Mouse (Mus musculus) lung, adult 18-20 months (tissue): ENCODE data around the gene 1700057G04Rik.

ENCODE experiments used
- DNase-seq, 2 experiments: peaks; one replicate each; pipeline ENCODE4 v3.0.0; 2022; ENCODE audit warnings: mixed read lengths in 2 of 2

The 1700057G04Rik gene

DNA sequence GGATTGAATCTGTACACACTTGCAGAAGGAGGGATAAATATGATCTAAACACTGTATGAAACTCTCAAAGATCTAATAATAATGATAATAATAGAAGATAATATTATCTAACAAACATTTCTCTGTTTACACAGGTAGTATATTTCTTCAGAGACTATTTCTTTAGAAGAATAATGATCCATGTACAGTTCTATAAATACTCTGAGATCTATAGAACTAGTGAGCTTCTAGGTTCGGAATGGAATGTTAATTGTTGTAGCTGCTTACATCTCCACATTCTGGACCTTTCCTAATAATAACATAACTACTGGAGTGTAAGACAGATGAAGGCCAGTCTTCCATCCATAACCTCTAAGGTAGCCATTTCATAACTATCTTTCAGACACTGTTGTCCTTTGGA is at the start of gene 1700057G04Rik:
TSS of gene 1700057G04Rik (plus strand) at position 301 of the 400 bp plus-strand sequence.
- DNase-seq: no peak

DNA sequence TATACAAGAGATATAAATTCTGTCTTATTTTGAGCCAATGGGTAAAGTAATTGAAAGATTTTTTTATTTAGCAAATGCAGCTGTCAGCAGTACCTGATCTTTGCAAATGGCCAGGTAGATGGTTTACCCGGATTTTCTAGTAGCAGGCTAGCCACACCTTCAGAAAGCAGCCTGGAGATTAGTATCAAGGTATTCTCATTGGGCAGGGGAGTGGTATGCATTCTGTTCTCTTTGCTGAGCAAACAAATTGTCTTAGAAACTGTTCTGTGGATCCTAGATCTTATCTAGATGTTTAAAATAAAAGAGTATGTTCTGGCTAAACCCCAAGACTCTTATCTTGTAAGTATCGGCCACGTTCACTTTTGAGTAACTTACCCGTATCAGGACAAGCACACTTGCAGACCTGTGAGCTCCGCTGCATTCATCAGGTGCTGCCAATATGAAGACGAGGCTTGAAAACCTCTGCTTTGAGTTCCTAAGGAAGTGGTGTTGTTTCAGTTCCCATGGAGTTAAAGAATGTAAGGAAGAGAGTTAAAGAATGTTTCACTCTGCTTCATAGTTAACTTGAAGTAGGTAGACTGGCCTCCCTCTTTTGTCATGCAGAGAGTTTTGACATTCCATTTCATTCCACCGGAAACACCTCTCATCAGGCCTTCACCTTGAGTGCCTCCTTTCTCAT is 48.6 kb upstream of the 1700057G04Rik start:
- DNase-seq: no peak

DNA sequence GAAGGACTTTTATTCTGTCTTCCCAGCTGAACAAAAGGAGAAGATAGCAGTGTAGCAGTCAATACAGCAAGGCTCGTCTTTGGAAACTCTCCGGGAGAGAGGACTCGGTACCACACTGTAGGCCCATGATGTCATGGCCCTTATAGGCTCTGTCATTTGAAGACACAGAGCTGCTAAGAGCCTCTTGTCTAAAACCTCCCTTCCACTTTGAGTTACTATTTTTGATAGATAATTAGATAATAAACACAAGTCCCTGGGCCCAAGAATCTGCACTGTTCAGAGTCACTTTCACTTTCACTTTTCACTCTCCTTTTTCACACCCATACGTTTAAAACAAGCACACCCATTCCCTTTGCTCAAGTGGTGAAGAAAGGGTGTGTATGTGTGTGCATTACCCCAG is 43.5 kb upstream of the 1700057G04Rik start:
- DNase-seq: no peak

DNA sequence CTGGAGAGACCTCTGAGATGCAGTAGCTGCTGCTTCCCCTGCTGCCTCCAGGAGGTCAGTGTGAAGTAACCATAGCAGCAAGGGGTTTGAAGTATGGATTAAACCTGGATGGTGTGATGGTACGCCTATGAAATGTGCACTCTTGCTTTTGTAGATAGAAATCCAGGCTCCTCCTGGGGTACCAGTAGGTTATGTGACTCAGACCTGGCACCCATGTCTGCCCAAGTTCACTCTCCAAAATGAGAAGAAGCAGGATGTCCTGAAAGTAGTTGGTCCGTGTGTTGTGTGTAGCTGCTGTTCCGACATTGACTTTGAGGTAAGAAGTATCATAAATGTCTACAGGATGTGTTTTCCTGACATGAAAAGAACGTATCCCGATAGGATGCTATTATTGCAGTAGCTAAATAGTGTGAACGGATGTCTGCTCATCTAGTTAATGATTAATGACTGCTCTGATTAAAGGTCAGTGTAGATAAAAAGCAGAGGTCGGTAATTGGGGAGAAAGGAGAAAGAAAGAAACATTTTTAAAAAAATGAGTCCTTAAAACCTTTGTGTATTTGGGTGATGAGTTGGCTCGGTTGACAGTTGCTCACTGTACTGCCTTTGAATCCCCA is 42.5 kb upstream of the 1700057G04Rik start:
- DNase-seq: no peak

DNA sequence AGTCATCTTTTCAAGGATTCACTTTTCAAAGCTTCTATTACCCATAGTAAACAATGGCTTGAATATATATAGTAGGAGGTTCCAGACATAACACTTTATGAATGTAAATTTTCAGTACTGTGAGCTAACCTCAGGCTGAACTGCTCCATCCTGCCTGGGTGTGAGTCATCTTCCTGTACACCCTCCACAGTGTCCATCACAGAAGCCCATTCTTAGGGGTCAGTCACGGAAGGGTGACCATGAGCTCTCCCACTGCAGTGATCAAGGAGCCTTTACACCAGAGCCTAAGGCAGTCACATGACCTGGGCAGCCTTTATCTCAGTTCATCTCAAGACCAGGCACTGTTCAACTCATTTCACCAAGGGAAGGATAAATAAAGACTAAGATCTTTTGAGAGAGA is 41.4 kb upstream of the 1700057G04Rik start:
- DNase-seq: no peak

DNA sequence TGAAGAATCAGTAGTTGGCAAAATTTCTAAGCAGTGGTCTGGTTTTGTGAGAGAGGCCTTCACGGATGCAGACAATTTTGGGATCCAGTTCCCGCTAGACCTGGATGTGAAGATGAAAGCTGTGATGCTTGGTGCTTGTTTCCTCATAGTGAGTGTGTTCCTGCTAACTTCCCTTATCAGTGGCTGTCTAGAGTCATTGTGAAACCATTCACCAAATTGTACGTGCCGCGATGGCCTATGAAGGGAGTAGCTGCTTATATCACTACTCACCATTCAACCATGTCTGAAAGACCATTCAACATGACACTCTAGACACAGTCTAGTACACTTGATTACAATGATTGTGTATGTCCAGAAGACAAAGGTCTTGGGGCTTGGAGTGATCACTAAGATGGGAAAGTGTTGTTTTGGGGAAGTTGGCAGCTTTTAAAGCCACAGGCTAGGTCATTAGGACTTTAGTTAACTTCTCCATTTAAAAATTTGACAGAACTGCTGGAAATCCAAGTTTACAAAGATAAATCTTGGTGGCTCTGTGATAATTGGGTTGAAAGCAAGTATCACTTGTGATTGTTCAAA is 39.3 kb upstream of the 1700057G04Rik start:
- DNase-seq: no peak

DNA sequence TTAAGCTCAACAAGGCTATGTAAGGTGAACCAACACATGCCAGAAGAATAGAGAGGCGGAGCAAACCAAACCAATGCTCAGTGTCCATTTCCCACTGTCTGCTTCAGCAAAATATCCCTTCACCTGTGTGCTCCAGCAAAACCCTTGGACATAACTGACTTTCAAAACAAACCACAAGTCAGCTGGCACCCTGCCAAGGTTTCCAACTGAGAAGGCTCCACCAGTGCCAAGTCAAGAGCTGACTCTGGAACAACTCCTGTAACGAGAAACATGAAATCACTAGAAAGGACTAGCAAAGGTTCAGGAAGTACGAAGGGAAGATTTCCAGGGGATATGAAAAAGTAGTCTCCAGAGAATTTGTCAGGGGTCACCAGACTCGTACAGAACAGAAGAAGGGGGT is 38.2 kb upstream of the 1700057G04Rik start:
- peak; percentile 82 to 86 for DNase-seq

DNA sequence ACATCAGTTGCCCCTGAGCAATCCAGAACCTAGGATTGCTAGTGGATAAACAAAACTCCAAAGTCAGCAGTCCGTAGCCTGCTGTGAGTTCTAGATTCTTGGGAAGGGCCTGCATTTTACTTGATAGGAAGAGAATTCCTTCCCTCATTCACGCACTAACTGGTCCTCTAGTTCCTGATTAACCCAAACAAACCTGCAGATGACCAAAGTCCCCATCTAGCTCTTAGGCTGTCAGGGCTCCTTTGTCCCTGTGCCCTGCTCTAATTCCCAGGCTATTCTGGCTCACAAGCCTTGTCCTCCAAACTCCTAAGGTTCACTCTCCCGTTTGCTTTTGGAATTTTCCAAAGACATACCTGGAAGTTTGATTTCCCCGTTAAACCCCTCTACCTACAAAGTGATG is 36.5 kb upstream of the 1700057G04Rik start:
- no peak for DNase-seq

DNA sequence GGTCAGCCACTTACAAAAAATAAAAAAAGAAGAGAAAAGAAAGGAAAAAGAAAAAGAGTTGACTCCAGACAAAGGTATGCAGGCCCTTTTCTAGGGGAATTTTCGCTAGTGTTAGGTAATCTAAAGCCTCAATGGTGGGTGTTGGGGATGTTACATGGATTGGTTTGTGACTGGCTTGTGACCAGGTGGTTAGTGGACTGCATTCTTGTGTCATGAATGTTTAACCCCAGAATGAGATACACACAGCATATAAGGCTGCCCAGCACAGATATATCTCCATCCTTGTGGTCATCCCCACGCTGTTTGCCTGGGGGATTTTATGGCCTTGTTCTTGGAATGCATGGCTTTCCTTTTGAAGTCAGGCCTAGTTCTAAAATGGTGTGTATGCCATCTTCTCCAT is 35.9 kb upstream of the 1700057G04Rik start:
- DNase-seq: no peak

DNA sequence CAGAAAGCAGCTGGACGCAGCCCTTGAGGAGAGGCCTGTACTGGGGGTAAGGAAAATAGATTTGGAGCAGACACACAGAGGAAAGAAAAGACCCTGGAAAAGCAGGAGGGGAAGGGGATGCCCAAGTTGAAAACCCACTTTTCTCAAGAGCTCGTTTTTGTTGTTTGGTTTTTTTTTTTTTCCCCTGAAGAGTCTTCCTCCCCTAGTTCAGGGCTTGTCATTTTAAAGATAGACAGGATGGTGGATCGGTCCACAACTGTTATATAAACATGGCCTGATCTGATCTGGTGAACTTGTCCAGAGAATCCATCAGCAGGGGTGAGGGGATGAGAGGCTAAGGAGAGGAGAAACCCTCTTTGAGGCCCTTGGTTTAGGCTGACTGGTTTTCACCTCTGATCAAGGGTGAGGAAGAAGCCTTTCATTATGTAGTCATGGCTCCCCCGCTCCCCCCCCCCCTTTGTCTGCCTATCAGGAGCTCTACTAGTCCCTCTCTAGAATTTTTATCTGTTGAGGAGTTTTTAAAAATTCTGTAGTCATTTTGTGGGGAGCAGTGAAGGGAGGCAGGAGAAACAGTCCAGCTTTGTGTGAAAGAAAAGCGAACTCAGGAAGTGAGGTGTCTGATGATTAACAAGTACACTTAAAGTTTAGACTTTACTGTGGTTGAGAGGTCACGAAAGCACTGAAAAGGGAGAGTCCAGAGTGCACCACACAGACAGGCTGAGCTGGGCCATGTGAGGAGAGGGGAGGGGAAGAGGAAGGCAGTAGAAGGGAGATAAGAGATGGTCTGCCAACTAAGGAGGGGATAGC is 35.0 kb upstream of the 1700057G04Rik start:
- DNase-seq: no peak

DNA sequence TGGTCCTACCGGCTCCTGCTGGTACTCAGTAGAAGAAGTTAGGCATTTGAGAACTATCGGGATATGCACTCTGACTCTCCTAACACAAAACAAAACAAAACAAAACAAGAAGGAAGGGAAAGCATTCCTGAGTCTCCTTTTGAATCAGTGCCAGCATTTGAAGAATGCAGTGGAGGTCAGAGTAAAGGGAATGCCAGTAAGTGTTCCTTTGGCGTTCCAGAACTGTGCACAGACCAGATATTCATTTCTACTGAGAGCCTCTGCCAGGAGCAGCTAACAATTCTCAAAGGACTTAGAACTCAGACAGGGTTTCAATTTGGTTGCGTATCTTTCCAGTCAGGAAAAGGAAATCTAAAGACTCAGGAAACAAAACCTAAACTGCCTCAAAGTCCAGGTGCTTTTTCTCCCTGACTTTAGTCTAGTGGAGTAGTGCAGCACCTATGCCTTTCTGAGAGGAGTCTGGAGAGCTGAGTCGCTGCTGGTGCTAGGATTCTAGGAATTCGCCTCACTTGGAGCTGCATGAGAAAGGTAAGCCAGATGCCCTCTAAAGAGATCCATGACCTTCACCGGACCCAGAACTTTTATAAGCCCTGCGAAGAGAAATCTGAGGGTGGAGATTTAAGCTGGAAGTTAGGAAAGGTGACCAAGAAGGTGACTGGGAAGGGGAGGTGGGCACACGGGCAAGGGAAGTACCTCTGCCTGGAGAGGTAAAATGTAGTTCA is 33.5 kb upstream of the 1700057G04Rik start, which contains the start of gene Plscr2:
TSS of gene Plscr2 (plus strand) at position 117 of the 722 bp plus-strand sequence.
- peak in 1 of 2 experiments; percentile 69 for DNase-seq

DNA sequence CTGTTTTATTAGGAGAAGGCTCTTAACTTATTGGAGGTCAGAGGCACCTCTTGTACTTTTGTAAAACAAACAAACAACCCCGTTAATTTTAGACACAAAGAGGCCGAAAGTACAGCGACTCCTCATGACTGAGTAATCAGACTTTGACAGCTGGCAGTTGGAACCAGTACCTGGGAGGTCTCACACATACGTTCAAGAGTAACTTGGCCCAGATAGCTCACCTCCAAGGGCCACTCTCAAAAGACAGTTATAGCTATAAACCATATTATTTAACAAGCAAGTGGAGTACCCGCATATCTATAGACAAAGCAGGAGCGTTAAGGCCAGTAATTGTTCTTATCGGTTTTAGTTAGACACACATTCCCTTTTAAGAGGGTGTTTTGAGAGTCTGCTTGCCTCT is 32.8 kb upstream of the 1700057G04Rik start:
- DNase-seq: no peak

DNA sequence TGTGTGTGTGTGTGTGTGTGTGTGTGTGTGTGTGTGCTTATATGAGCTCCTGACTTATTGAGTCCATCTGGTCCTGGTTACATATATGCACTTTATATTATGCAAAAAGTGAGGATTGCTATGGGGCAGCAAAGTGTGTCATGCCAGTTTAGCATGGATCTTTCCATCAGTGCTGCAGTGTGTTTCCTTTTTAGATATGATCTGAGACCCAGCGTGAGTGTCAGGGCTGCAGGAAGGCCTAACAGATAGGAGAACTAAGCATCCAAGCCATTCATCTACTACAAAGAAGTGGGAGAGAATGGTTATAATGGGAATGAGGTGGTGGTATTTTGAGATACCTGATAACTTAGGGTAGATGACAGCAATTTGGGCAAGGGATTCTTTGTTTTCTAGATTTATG is 29.1 kb upstream of the 1700057G04Rik start:
- DNase-seq: no peak

DNA sequence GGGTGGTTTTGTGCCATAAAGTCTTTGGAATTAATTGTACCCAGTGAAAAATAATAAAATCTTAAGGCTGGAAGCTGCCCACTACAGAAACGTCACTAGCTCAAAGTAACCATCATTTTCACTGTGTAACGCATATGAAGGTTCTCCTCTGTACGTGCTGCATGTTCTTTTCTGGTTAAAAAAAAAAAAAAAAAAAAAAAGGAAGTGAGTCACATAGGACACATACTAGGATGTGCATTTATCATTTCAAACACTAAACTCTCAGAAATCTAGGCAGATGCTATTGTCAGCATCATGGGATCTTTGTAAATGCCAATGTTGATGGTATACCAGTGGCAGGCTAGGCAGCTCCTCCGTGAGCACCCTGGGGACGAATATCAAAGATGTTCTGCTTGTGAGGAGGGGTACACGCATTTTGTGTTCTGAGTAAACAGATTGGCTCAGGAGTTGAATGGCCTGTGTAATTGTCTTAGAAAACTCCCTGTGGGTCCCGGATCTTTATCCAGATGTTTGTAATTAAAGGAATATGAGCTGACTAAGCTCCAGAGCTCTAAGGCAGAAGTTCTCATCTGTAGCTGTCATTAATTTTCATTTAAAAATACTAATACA is 26.5 kb upstream of the 1700057G04Rik start:
- DNase-seq: no peak

DNA sequence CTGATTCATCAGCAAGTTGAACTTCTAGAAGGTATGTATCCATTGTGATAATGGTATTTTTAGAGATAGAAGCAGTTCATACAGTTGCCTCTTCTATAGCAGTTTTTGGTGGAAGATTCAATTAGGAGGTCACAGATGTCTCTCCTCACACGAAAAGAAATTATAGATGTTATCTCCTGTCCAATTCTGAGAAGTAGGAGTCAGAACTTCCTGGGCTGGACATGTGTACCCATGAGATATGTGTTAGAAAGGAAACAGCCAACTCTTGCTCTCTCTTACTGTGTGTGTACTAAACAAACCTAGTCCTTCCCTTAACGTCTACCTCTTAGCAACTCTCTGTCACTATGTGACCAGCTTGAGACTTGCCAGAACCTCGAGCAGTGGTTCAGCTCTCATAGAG is 19.5 kb upstream of the 1700057G04Rik start:
- DNase-seq: no peak

DNA sequence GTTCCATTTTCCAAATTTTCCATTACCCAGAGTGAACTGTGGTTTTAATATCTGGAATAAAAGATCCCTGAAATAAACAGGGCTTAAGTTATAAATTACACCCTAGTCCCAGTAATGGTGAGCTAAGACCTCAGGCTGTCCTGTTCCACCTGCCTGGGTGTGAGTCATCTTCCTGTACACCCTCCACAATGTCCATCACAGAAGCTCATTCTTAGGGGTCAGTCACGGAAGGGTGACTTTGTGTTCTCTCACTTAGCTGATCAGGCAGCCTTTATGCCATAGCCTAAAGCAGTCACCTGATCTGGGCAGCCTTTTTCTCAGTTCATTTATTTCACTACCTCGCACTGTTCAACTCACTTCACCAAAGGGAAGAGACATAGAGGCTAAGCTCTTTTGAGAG is 17.0 kb upstream of the 1700057G04Rik start:
- no peak for DNase-seq

DNA sequence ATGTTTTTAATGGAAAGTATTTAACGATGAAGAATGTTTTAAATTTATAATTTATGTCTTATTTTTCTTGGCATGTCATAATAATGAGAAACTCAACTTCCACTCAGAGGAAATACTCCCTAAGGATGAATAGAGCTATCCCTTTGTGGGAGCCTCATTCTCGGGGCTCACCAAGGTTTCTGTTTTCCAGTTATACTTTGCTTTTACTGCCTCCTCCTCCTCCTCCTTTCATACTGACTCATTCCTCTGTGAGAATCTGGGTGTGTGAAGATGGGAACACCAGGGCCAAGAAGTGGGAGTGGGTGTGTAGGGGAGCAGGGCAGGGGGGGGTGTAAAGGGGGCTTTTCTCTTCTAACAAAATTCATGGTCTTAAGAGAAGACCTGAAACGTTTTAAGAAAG is 16.3 kb upstream of the 1700057G04Rik start:
- no peak for DNase-seq

DNA sequence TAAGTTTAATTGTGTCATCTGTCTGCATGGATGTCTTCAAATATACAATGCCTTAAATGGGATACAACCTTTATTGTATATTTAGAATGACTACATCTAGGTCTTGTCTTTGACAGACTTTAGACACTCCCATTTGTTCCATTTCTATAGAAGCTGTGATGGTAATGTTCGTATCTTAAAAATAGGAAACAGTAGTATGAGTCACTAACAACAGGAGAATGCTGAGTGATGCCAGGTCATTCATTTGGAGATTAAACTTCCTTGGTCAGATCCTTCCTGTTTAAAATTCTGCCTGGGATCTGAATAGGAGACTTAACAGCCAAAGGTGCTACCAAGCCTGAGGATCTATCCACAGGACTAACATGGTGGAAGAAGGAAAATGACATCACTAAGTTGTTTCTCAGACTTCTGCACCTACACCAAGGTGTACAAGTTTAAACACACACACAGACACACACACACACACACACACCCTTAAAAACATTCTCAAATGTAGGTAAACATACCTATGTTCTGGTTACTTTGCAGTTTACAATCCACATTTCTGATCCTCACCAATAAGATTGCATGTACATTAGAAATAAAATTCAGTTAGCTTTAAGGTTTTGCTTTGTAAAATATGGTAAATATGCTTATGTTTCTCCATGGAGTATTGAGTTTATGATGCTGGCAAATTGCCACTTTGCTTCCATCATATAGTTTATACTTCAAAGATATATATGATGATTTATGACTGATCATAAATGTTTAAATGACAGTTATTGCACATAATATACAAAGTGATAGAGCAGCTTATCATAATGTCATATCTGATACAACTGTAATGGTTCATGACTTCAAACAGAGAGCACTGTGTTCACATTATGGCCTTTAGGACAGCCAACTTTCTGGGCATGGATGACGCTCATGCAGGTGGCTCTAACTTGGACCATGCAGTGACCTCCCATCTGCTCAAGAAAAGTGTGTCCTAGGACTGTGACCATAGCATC is 15.3 kb upstream of the 1700057G04Rik start:
- DNase-seq: no peak

DNA sequence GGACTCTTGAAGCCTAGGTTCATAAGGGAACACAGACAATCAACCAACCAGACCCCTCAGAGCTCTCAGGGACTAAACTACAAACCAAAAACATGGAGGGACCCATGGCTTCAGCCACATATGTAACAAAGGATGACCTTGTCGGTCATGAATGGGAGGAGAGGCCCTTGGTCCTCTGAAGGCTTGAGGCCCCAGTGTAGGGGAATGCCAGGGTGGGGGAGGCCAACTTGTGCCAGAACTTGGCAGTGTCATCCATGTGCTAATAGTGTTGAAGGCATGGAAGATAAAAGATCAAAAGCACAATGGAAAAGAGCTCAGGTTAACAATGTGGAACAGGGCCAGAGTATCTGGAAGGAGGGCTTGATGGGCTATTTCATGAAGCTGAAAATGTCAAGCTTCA is 10.9 kb upstream of the 1700057G04Rik start:
- DNase-seq: no peak

DNA sequence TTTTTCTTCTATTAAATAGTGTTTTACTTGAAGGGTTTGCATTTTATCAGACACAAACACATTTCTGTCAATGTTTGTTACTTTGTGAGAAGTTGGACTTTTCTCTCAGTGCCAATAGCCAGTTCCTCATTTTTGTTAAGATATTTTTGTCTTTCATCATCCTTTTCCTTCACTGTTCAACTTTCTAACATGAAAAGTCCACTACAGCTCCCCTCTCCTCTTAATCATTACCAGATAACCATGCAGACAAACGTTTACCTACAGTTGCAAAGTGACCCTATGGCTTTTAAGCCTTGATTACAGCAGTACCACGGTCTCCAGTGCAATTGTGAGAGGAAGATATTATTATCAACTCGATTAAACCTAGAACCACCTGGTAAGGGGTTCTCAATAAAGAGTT is 8.0 kb upstream of the 1700057G04Rik start:
- no peak for DNase-seq

DNA sequence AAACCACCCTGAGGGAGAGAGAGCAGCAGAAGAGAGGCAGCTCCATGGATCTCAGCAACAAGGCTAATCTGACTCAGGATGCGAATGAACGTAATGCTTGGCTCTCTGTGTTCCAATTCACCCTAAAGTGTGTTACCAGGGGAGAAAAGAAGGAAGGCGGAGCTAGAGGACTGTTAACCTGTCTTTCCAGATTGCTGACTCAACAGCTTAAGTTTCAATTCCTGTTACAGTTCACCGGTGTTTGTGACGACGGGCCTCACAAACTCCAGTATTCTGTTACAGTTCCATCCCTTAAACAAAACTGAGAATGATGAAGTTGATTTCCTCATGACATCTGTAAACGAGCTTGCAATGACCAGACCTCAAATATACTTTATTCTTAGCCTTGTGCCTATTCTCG is 4.1 kb upstream of the 1700057G04Rik start:
- no peak for DNase-seq
